Mouse (Mus musculus) thymus, adult 2 months (tissue): Measurements from ENCODE around the gene Exog. TPM values are rescaled to one million over a fixed set of nuclear protein-coding genes. Genes with fewer than 3 reads are reported as not detected.

Source experiments
- DNase-seq: peaks from one replicate; pipeline ENCODE4 v3.0.0; 2021
- H3K27ac ChIP-seq: fragments of 200-500 bp; 2 replicates; pipeline ENCODE4 v1.5.1; 2012; ENCODE audit warnings: low read length, control low read depth; ENCODE audit not compliant: control insufficient read depth, insufficient read depth
- H3K27me3 ChIP-seq: fragments of 200-500 bp; 2 replicates; pipeline ENCODE4 v1.6.1; 2012; ENCODE audit warnings: mild to moderate bottlenecking, low read length, moderate library complexity, mixed read lengths; ENCODE audit not compliant: control insufficient read depth, insufficient read depth
- H3K36me3 ChIP-seq: fragments of 200-500 bp; 2 replicates; pipeline ENCODE4 v1.6.1; 2012; ENCODE audit warnings: mild to moderate bottlenecking, low read length, moderate library complexity; ENCODE audit not compliant: control insufficient read depth, insufficient read depth
- H3K4me1 ChIP-seq: fragments of 200-500 bp; replicated peaks from 2 replicates; pipeline ENCODE4 v1.6.1; 2012; ENCODE audit warnings: low read length; ENCODE audit not compliant: control insufficient read depth, insufficient read depth
- H3K4me3 ChIP-seq: fragments of 200-500 bp; 2 replicates; pipeline ENCODE4 v1.5.1; 2012; ENCODE audit warnings: mild to moderate bottlenecking, low read length, control low read depth, moderate library complexity; ENCODE audit not compliant: control insufficient read depth, insufficient read depth
- CTCF ChIP-seq: fragments of 200-500 bp; IDR thresholded peaks from 2 replicates; pipeline ENCODE4 v1.5.1; 2012; ENCODE audit warnings: mild to moderate bottlenecking, control low read depth, low read length, moderate library complexity, borderline replicate concordance; ENCODE audit not compliant: control insufficient read depth, poor library complexity, insufficient read depth; ENCODE audit errors: extremely low read depth
- POLR2A ChIP-seq: fragments of 200-500 bp; IDR thresholded peaks from 2 replicates; pipeline ENCODE4 v1.6.1; 2012; ENCODE audit warnings: mild to moderate bottlenecking, low read length, control low read depth, moderate library complexity; ENCODE audit not compliant: control insufficient read depth, poor library complexity, insufficient read depth; ENCODE audit errors: extremely low read depth
- WGBS: fragments of 180-500 bp; shearing (Covaris S2); methylation state at CpG from one replicate; pipeline ENCODE4 v1.1.7; 2018; 5-methylcytosine and 5-hydroxymethylcytosine counted together
- polyA plus RNA-seq: library from polyadenylated mRNA; depleted of rRNA; stranded (reverse); fragments of >200 nt; gene quantifications from 2 replicates; pipeline ENCODE4 v1.2.3, GENCODE M21; 2012

Gene Exog
- polyA plus RNA-seq, 1 experiment = 9.2 TPM

DNA sequence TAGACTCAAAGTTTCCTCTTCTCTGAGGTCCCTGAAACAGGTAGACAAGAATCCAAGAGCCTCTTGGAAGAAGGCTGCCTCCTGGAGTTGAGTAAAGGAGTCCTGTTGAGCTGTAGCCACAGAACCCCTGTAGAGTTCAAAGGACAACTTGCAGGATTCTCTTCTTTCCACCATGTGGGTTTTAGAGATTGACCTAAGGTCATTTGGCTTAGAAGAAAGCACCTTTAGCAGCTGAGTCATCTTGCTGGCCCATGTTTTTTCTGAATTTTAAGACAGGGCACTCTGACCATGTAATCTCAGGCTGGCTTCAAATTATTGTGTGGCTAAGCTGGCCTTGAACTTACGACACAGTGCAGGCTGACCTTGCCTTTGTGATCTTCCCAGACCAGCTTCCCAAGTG lies 28.3 kb downstream of the Exog start:
- no peak overlapping the region for H3K4me3 ChIP-seq
- no peak overlapping the region for H3K27ac ChIP-seq
- no peak for DNase-seq
- 98% methylated on average over 1 of the region's 1 CpGs for WGBS
- no peaks in the 10 kb centered on the region for H3K27me3 ChIP-seq
- no peak for TF ChIP-seq POLR2A
- no peak for TF ChIP-seq CTCF
- H3K36me3 ChIP-seq = no peaks in the 10 kb centered on the region
- peaks cover 34% of the 10 kb centered on the region for H3K4me1 ChIP-seq

- Histone ChIP-seq H3K27me3 (no peaks in the 10 kb centered on the region), H3K4me1 (peaks cover 36% of the 10 kb centered on the region), H3K27ac (no peak overlapping the region), H3K36me3 (no peaks in the 10 kb centered on the region), H3K4me3 (no peak overlapping the region)
- WGBS = 89% methylated on average over 9 of the region's 9 CpGs
- DNase-seq = no peak
- TF ChIP-seq CTCF (no peak), POLR2A (no peak)
Measured at GRCm38 (mm10) chr9:119473608-119474164, 28.9 kb downstream of the Exog start.

GRCm38 (mm10) chr9:119474717-119475611 lies 30.2 kb downstream of the Exog start:
- DNase-seq = no peak
- no peaks in the 10 kb centered on the region for H3K27me3 ChIP-seq
- peaks cover 33% of the 10 kb centered on the region for H3K4me1 ChIP-seq
- TF ChIP-seq CTCF = no peak
- TF ChIP-seq POLR2A = no peak
- H3K4me3 ChIP-seq = no peak overlapping the region
- 77% methylated on average over 15 of the region's 15 CpGs for WGBS
- H3K36me3 ChIP-seq = no peaks in the 10 kb centered on the region
- no peak overlapping the region for H3K27ac ChIP-seq

- WGBS = 48% methylated on average over 6 of the region's 6 CpGs
- Histone ChIP-seq H3K27ac (no peak overlapping the region), H3K36me3 (no peaks in the 10 kb centered on the region), H3K4me3 (no peak overlapping the region), H3K4me1 (peaks cover 40% of the 10 kb centered on the region), H3K27me3 (no peaks in the 10 kb centered on the region)
- DNase-seq = no peak
- no peak for TF ChIP-seq CTCF
- no peak for TF ChIP-seq POLR2A
Measured at GRCm38 (mm10) chr9:119477754-119478153, 33.0 kb downstream of the Exog start.

DNA sequence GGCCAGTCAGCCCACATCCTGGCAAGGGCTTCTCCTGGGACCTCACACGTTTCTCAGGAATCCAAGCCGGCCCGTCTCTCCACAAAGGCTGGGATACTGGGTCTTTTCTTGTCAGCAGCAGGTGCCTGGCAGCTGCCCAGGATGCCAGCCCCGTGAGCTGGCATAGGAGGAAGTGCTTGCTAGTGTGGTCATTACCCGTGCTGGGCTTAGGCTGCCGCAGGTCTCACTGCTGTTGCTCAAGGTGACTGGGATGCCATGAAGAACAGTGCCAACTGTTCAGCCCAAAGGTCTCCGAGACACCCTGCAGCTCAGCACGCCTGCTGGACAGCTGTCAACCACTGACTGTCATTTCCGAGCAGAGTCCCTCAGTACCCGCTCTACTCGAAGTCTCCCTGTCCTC lies 33.6 kb downstream of the Exog start:
- 55% methylated on average over 11 of the region's 11 CpGs for whole genome bisulfite sequencing
- no peak for TF ChIP-seq POLR2A
- TF ChIP-seq CTCF = no peak
- H3K4me1 ChIP-seq = peaks cover 46% of the 10 kb centered on the region
- no peaks in the 10 kb centered on the region for H3K27me3 ChIP-seq
- H3K27ac ChIP-seq = no peak overlapping the region
- H3K4me3 ChIP-seq = no peak overlapping the region
- no peak for DNase-seq
- H3K36me3 ChIP-seq = no peaks in the 10 kb centered on the region

GRCm38 (mm10) chr9:119479297-119479696 lies 34.6 kb downstream of the Exog start:
- DNase-seq = no peak
- H3K27ac ChIP-seq = no peak overlapping the region
- TF ChIP-seq POLR2A (no peak), CTCF (no peak)
- WGBS = 87% methylated on average over 8 of the region's 8 CpGs
- H3K36me3 ChIP-seq = no peaks in the 10 kb centered on the region
- no peak overlapping the region for H3K4me3 ChIP-seq
- H3K4me1 ChIP-seq = peaks cover 55% of the 10 kb centered on the region
- no peaks in the 10 kb centered on the region for H3K27me3 ChIP-seq

DNA sequence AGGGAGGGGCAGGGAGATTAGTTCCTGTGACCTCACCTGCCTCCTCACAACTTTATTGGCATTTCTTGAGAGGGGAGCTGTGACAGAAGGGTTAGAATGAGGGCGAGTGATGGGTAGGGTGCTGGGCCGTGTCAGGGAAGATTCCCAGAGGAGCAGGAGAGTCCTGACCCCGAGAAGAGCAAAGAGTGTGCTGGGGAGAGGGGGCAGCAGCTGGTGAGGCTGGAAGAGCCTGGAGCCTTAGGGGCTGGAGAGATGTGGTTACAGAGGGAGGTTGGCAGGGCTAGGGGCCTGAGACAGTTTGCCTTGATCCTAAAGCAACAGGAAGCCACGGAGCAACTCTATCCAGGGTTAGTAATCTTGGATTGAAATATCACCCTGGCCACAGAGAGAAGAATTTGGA lies 36.9 kb downstream of the Exog start:
- no peak for DNase-seq
- peaks cover 44% of the 10 kb centered on the region for H3K4me1 ChIP-seq
- H3K4me3 ChIP-seq = no peak overlapping the region
- WGBS = 96% methylated on average over 4 of the region's 4 CpGs
- H3K27me3 ChIP-seq = no peaks in the 10 kb centered on the region
- no peak overlapping the region for H3K27ac ChIP-seq
- H3K36me3 ChIP-seq = no peaks in the 10 kb centered on the region
- no peak for TF ChIP-seq POLR2A
- no peak for TF ChIP-seq CTCF
